Mouse (Mus musculus): ENCODE measurements around the gene Utp11.

DNA sequence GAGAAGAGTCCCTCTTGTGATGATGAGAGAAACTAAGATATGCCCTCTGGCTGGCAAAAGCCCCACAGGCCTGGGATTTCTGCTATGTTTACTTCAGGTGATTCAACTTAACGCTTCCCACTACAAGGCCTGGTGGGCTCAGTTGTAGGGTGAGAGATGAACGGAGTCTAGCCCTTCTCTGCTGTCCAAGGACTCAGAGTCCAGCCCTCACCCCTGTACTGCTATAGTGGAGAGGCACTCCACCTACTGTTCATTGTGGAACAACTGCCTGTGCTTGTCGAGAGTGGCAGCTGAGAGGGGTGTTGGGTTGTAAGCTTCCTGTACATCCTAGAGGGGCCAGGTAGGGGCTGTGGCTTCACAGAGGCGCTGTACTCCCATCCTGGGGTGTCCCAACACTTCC is 44.6 kb upstream of the Utp11 start:
- peak; percentile 36 for TF ChIP-seq CTCF (IDR thresholded peaks at IDR 0.05)
- no peak for TF ChIP-seq EP300 (IDR thresholded peaks at IDR 0.05)
